Mouse (Mus musculus) intestine, postnatal 0 days (tissue): ENCODE data around the gene Vezt. TPM values are rescaled to one million over a fixed set of nuclear protein-coding genes. Genes with fewer than 3 reads are reported as not detected.

Source experiments
- ATAC-seq: fragments of 200-750 bp; cut with Nextera tagmentation; 2 replicates; pipeline ENCODE4 v1.8.0; 2017; ENCODE audit warnings: mild to moderate bottlenecking, moderate TSS enrichment, moderate library complexity
- H3K27ac ChIP-seq: fragments of 300-500 bp; sonication (generic); 2 replicates; pipeline ENCODE4 v1.5.1; 2014; ENCODE audit warnings: mild to moderate bottlenecking, low read depth, low read length, moderate library complexity
- H3K27me3 ChIP-seq: fragments of 300-500 bp; sonication (generic); replicated peaks from 2 replicates; pipeline ENCODE4 v1.6.1; 2014; ENCODE audit warnings: low read length, mixed read lengths; ENCODE audit not compliant: control insufficient read depth, insufficient read depth
- H3K36me3 ChIP-seq: fragments of 300-500 bp; sonication (generic); 2 replicates; pipeline ENCODE4 v1.6.1; 2014; ENCODE audit warnings: mild to moderate bottlenecking, moderate library complexity; ENCODE audit not compliant: control insufficient read depth, insufficient read depth
- H3K4me1 ChIP-seq: fragments of 300-500 bp; sonication (generic); replicated peaks from 2 replicates; pipeline ENCODE4 v1.6.1; 2014; ENCODE audit warnings: antibody characterized with exemption, low read length, mixed read lengths; ENCODE audit not compliant: control insufficient read depth, insufficient read depth
- H3K4me2 ChIP-seq: fragments of 300-500 bp; sonication (generic); replicated peaks from 2 replicates; pipeline ENCODE4 v1.6.1; 2014; ENCODE audit warnings: low read depth, mild to moderate bottlenecking, moderate library complexity
- H3K4me3 ChIP-seq: fragments of 300-500 bp; sonication (generic); 2 replicates; pipeline ENCODE4 v1.5.1; 2014; ENCODE audit warnings: low read depth, low read length
- H3K9ac ChIP-seq: fragments of 300-500 bp; sonication (generic); 2 replicates; pipeline ENCODE4 v1.6.1; 2014; ENCODE audit warnings: mild to moderate bottlenecking, low read depth, low read length
- H3K9me3 ChIP-seq: fragments of 300-500 bp; sonication (generic); 2 replicates; pipeline ENCODE4 v1.6.1; 2016; ENCODE audit warnings: mixed run types; ENCODE audit not compliant: control insufficient read depth
- CTCF ChIP-seq: sonication (generic); IDR thresholded peaks from 2 replicates; pipeline ENCODE4 v1.5.1; 2016; ENCODE audit warnings: low read depth, mild to moderate bottlenecking, control low read depth, antibody characterized with exemption, moderate library complexity
- WGBS: fragments of 180-500 bp; shearing (Covaris S2); extraction: QIAGEN DNeasy Blood & Tissue Kit; methylation state at CpG from one replicate; pipeline ENCODE4 v1.1.7; 2014; 5-methylcytosine and 5-hydroxymethylcytosine counted together
- polyA plus RNA-seq: library from polyadenylated mRNA; unstranded; fragments of >200 nt; fragmentation: Nextera tagmentation; extraction: Ambion mirVana; gene quantifications from 2 replicates; pipeline ENCODE4 v1.2.1, GENCODE M21; 2015

Gene Vezt
- polyA plus RNA-seq, 1 experiment from 2014 or later = 10.6 TPM

DNA sequence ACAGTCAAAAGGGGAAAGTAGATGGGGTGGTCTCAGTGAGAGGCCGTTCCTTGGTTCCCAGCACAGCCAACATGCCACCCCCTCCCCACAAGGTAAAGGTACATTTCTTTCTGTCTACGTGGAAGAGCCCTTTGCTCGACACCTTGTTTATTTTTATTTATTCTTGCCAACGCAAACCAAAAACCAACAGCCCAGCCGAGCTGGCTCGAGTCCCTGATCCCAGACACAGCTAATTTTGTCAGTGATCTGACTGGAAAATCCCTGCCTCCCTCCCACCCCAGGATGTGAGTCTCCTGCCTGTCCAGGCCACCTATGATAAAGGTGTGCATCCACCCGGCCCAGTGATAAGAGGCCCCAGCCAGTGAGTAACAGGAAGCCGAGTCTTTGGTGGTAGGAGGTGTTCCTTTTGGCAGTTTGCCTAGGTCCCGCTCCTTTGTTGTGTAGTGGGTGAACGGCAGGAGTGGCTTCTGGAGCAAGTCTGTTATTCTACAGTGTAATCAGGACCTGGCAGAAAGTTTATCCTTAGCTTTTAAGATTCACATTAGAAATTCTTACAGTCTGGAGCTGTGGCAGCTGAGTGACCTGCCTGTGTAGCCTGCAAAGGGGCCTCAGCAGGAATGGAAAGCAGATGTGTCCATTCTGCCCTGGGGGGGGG is 36.8 kb upstream of the Vezt start:
- Histone ChIP-seq H3K27me3 (no peaks in the 10 kb centered on the region), H3K9me3 (no peaks in the 10 kb centered on the region), H3K36me3 (no peaks in the 10 kb centered on the region), H3K4me1 (0 out of 2 replicates have a peak, but pooled peaks cover 4% of the 10 kb centered on the region), H3K4me3 (no peak overlapping the region), H3K4me2 (no peak overlapping the region), H3K27ac (no peak overlapping the region), H3K9ac (no peak overlapping the region)
- 43% methylated on average over 10 of the region's 10 CpGs for WGBS
- no peak for TF ChIP-seq CTCF
- peak; percentile 60 for ATAC-seq

DNA sequence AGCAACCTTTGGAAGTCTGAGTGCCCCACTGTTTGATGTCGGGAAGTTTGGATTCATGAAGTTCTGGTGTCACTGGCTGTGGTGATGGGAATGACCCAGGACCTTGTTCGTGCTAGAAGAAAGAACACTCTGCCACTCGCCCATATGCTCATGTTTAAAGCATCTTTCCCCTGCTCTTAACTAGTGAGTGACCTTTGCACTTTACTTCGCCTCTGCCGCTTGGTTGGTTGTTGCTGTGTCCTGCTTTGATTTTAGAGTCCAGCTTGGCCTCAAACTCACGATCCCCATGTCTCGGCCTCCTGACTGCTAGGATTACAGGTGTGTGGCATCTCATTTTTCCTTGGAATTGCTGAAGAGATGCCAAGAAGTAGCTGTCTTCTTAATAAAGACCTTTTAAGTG is 36.0 kb upstream of the Vezt start:
- Histone ChIP-seq H3K36me3 (no peaks in the 10 kb centered on the region), H3K27me3 (no peaks in the 10 kb centered on the region), H3K9ac (no peak overlapping the region), H3K4me3 (no peak overlapping the region), H3K4me2 (no peak overlapping the region), H3K9me3 (no peaks in the 10 kb centered on the region), H3K27ac (no peak overlapping the region), H3K4me1 (0 out of 2 replicates have a peak, but pooled peaks cover 4% of the 10 kb centered on the region)
- ATAC-seq = no peak
- WGBS = 64% methylated on average over 7 of the region's 7 CpGs
- TF ChIP-seq CTCF = no peak

DNA sequence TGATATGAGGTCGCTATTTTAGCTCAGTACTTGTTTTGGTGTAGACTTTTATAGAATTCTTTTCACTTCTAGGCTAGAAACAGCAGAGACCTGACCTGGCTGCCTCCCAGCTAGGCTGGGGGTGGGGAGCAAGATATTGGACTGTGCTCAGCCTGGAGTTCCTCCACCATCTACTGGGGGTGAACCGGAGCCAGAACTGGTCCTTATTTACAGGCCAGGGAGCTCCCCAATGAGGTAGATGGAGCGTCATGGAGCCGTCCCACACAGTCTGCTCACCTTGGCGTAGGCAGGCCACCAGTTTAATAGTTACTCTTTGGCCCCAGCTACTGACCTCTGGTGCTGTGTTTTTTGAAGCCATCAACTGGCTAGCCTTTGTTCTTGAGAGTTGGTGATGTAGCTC is 33.1 kb upstream of the Vezt start:
- Histone ChIP-seq H3K4me2 (no peak overlapping the region), H3K9ac (no peak overlapping the region), H3K9me3 (no peaks in the 10 kb centered on the region), H3K27me3 (no peaks in the 10 kb centered on the region), H3K27ac (no peak overlapping the region), H3K4me3 (no peak overlapping the region), H3K36me3 (no peaks in the 10 kb centered on the region), H3K4me1 (0 out of 2 replicates have a peak, but pooled peaks cover 4% of the 10 kb centered on the region)
- WGBS = 77% methylated on average over 5 of the region's 5 CpGs
- no peak for TF ChIP-seq CTCF
- ATAC-seq = no peak

DNA sequence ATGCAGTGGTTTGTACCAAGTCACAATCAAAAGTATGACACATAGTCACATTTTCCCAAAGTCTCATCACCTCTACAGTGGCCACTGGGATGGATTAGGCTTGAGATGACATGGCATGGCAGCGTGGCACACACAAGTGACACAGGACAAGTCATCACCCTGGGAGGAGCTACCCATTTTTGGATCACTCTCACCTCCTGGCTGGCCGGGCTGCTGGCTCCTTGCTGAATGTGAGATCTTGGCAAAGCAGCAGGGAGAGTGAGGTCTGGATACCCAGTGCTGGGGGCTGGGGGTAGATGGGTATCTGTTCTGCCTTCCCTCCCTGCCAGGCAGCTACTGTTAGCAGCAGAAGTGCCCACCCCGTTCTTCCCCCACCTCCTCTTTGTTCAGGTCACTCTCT is 31.3 kb upstream of the Vezt start:
- ATAC-seq = no peak
- H3K4me1 ChIP-seq = no peaks in the 10 kb centered on the region
- no peaks in the 10 kb centered on the region for H3K36me3 ChIP-seq
- H3K9ac ChIP-seq = no peak overlapping the region
- H3K4me2 ChIP-seq = no peak overlapping the region
- H3K27me3 ChIP-seq = no peaks in the 10 kb centered on the region
- no peak overlapping the region for H3K27ac ChIP-seq
- H3K9me3 ChIP-seq = no peaks in the 10 kb centered on the region
- WGBS = 75% methylated on average over 3 of the region's 3 CpGs
- H3K4me3 ChIP-seq = no peak overlapping the region
- no peak for TF ChIP-seq CTCF

DNA sequence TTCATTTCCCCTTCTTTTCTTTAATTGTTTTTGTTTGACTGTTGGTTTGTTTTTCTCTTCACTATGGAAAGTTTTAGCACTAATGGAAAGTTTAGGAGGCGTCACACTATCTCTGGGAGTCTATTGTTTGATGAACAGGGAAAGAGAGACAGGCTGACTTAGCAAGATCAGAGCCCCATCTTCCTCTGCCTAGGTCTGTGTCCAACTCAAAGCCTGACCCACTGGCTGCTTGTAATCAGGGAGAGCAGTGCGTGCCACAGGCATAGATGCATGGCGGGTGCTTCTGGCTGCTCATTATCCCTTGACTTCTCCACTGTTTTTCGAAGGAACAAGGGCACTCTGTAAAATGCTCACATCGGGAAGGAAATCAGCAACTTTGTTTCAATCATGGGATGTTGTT is 26.7 kb upstream of the Vezt start:
- no peak overlapping the region for H3K9ac ChIP-seq
- H3K9me3 ChIP-seq = no peaks in the 10 kb centered on the region
- H3K4me2 ChIP-seq = no peak overlapping the region
- no peak for TF ChIP-seq CTCF
- ATAC-seq = no peak
- 80% methylated on average over 5 of the region's 5 CpGs for WGBS
- H3K36me3 ChIP-seq = no peaks in the 10 kb centered on the region
- H3K4me3 ChIP-seq = no peak overlapping the region
- no peak overlapping the region for H3K27ac ChIP-seq
- H3K4me1 ChIP-seq = no peaks in the 10 kb centered on the region
- no peaks in the 10 kb centered on the region for H3K27me3 ChIP-seq

DNA sequence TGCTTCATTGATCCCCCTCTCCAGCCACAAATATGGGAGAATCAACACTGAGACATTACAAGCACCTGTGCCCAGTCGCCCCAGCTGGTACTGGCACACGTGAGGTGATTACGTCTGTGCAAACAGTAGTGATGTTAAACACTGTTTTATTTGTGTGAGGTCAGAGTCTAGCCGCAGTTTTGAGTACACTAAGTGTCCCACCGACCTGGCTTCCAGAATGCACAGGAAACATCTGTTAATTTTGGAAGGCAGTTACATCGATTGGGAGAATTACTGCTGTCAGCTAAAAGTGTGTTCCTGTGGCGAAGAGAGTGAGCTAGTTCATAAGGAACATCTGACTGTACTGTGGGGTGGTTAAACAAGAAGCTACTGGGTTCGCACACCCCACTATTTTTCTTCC is 24.6 kb upstream of the Vezt start:
- Histone ChIP-seq H3K4me3 (no peak overlapping the region), H3K9ac (no peak overlapping the region), H3K27me3 (no peaks in the 10 kb centered on the region), H3K9me3 (no peaks in the 10 kb centered on the region), H3K36me3 (no peaks in the 10 kb centered on the region), H3K27ac (peak overlapping the region; percentile 10; the same call in 1 of the 2 replicates), H3K4me1 (no peaks in the 10 kb centered on the region), H3K4me2 (no peak overlapping the region)
- no peak for TF ChIP-seq CTCF
- peak; percentile 73 for ATAC-seq
- 32% methylated on average over 8 of the region's 8 CpGs for WGBS
